Mouse (Mus musculus) left cerebral cortex, postnatal 10 days (tissue): Measurements from ENCODE around the gene Psmc3. TPM values are rescaled to one million over a fixed set of nuclear protein-coding genes. Genes with fewer than 3 reads are reported as not detected.
A peak's percentile ranks its signal among the peaks of the same experiment; 100 is the strongest.
"Not testable (repeated sequence)": the region's sequence is repeated elsewhere in the genome, so short reads cannot be mapped to it uniquely, and the experiment has no call there.

Experiments
- DNase-seq, 2 experiments: peaks; one replicate each; pipeline ENCODE4 v3.0.0; 2021 to 2022; ENCODE audit warnings: low spot score in 2 of 2, mixed read lengths in 1 of 2; ENCODE audit errors: extremely low spot score in 1 of 2
- intact Hi-C: fragments of 180-260 bp; cut with DNase I; formaldehyde crosslinking; loops from one replicate; pipeline ENCODE4 v1.15.1; 2025
- total RNA-seq, 2 experiments: library from RNA; stranded (reverse); gene quantifications; 2 replicates each; pipeline ENCODE4 v1.2.3; 2021

Psmc3 gene
- total RNA-seq, 2 experiments from 2014 or later: 207 to 208 TPM

DNA sequence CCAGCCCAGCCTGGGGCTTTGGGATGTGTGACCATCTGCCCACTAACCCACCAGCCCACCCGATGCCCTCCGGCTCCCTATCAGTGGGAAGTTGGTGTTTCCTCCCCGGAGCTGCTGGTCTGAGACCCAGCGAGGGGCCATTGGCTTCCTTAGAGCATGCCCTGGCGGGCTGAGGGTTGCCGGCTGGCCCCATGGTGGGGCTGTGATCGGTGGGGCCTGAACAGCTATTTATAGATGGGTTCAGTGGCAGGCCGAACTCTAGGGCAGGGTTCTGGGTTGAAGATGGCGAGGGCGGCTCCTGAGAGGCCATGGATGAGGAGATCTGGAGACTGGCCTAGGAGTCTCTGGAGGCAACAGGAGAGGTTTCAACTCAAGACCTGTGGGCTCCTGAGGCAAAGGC is 43.2 kb downstream of the Psmc3 start:
- intact Hi-C loops: no loop called here
- DNase-seq: no peak

DNA sequence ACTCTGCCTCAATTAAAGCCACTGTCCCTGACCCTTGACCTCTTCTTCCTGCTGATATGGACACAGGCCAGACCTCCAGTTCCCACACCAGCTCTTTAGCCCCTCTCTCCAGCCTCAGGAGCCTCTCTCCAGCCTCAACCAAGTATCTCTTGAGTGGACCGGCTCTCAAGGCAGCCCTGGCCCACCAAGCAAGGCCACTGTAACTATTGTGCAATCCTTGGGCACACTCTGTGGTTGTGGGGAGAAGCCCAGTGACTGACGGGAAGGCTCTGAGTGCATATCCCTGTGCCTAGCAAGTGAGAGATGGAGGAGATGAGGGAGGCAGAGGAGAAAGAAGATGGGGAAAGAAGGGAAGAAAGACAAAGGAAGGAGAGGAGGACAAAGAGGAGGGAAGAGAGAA is 44.3 kb downstream of the Psmc3 start:
- intact Hi-C loops: no loop called here
- DNase-seq: no peak

DNA sequence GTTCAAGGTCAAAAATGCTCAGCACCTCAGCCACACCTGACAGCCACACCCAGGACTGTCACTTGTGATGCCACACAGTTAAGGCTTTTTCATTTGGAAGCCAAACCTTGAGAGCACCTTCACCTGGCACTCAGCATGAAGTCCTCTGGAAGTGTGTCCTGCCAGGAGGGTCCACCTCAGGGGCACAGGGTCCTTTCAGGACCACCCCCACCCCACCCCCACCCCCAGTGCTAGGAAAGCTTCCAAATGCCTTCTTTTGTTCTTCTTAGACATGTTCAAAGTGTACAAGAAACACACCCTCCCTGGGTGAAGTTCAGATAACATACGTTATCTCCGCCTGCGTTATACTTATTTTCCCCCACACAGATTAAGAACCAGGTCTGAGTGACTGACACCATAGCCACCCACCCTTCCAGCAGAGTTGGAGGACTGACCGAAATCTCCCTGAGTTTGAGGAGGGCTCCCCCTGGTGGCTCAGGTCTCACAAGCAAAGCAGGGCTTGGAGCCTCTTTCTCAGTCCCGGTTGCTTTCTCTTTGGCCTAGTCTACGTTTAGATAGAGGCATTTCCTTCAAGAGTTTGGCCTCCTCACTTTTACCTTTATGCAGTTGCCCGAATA is 47.4 kb downstream of the Psmc3 start:
- intact Hi-C loops: loop anchor here (2.0 kb wide), 1 partner anchor 30 kb away; the partner anchor contains the start of gene Slc39a13
- DNase-seq: peak; percentile 84 to 93

DNA sequence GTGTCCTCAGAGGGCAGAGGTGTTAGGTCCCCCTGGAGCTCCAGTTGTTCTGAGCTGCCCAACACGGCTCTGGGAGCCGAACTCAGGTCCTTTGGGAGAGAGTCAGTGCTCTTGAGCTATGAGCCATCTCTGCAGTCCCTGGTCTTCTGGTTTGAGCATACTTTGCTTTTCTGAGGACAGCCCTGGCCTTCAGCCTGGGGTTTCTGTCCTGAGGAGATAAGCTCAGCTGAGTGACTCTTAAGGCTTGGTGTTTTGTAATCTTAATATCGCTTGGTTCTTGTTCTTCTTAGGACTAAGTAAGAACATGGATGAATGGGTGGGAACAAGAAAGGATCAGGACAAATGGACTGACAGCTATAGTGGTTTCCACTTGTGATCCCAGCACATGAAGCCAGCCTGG is 54.3 kb downstream of the Psmc3 start:
- DNase-seq: no peak
- intact Hi-C loops: no loop called here

DNA sequence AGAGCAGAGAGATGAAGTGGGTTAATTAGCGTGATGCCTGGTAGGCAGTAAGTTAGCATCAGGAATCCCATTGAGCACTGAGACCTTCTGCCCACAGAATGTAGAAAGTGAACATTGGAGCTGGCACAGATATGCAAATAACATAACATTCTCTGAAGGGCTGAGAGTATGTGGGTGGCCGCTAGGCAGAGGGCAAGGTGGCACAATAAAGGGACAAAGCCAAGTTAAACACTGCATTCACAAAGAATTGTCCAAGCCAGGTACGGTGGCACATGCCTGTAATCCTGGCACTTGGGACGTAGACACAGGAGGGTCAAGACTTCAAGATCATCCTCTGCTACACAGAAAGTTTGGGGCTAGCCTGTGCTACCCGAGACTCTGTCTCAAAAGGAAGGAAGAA is 55.4 kb downstream of the Psmc3 start:
- intact Hi-C loops: no loop called here
- DNase-seq: no peak

DNA sequence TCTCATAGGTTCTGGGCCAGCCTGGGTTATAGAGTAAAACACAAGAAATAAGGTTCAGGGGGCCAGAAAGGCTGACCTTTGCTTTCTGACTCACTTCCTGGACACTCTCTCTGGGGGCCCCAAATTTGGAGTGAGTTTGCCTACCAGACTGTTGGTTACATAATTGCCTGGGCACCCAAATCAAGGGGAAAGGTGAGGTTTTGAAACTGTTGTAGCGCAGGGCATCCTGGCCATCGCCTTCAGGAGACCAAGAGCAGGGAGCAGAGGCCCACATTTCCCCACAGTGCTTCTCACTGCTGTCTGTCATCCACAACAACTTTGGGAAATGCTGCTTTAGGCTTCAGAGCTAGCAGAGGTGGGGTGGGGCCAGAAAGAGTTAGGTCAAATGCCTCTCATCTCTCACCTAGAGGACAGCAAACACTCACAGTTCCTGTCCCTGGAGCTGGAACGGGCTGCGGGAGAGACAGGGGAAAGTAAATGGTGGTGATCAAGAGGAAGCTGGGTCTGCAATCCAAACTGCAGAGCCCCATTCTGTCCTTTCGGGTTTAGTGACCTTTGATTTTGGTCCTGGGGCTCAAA is 56.1 kb downstream of the Psmc3 start:
- intact Hi-C loops: no loop called here
- no peak for DNase-seq

DNA sequence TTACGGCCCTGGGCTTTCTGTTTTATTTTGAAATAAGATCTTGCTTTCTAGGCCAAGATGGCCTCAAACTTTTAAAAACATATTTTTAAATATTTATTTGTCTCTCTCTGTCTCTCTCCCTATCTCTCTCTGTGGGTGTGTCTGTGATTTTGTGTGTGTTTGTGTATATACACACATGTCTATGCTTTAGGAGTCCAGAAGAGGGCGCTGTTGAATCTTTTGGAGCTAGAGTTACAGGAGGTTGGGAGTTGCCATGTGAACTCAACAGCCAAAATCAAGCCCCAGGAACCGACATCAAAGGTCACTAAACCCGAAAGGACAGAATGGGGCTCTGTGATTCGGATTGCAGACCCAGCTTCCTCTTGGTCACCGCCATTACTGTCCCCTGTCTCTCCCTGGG is 56.6 kb downstream of the Psmc3 start:
- no peak for DNase-seq
- intact Hi-C loops: no loop called here

DNA sequence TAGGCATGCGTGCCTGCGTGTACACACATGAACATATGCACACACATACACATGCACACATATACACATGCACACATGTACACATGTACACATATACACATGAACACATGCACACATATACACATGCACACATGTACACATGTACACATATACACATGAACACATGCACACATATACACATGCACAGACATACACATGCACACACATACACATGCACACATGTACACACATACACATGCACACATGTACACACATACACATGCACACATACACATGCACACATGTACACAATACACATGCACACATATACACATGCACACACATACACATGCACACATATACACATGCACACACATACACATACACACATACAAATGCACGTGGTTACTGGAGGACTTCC is 58.0 kb downstream of the Psmc3 start:
- DNase-seq, intact Hi-C loops: not testable (repeated sequence)

DNA sequence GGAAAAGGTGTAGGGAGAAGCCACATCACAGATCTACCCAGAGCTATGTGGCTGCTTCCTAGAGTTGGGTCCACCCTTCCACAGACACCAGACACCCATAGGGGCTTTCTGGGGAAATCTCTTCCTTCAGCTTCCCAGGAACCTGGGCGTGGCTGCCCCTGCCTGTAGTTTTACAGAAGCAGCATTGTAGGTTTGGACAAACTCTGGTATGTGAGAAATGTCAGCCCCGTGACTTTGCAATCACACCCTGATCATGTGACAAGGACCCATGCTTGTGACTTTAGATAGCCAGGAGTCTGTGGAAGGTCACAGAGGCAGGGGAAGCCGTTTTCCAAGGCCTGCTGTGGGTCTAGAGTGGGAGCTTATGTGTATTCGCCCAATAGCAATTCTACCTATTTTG is 58.7 kb downstream of the Psmc3 start:
- no peak for DNase-seq
- intact Hi-C loops: no loop called here

DNA sequence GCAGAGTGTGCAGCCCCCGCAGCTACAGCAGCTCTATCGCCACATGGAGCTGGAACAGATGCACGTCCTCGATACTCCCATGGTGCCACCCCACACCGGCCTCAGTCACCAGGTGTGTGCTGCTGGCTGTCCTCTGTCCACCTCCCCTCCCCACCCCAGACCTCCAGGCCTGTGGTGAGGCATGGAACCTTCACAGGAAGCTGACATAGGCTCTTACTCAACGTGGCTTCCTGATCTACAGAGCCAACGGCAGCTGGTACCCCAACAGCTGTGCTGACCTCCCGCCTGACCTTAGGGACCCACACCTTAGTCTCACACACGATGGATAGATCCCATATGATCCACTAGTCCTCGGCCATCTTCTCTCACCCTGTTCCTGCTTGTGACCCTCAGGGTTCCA is 59.5 kb downstream of the Psmc3 start:
- intact Hi-C loops: no loop called here
- no peak for DNase-seq

DNA sequence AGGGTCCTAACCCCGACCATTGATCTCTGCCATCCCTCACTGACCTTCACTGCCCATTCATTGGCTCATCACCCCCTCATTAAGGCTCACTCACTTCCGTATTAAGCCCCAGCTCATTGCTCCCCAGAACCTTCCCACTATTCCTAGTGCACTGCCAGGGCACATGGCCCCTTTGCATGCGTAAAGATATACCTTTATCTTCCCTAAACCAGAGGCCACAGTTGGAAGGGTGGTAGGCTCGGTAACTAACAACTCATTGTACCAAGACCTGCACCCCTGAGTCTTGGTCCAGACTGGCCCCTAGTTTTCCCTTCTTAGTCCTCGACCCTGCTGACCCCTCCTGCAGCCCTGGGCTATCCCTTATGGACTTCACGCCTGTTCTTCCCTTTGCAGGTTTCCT is 60.0 kb downstream of the Psmc3 start:
- no peak for DNase-seq
- intact Hi-C loops: no loop called here

DNA sequence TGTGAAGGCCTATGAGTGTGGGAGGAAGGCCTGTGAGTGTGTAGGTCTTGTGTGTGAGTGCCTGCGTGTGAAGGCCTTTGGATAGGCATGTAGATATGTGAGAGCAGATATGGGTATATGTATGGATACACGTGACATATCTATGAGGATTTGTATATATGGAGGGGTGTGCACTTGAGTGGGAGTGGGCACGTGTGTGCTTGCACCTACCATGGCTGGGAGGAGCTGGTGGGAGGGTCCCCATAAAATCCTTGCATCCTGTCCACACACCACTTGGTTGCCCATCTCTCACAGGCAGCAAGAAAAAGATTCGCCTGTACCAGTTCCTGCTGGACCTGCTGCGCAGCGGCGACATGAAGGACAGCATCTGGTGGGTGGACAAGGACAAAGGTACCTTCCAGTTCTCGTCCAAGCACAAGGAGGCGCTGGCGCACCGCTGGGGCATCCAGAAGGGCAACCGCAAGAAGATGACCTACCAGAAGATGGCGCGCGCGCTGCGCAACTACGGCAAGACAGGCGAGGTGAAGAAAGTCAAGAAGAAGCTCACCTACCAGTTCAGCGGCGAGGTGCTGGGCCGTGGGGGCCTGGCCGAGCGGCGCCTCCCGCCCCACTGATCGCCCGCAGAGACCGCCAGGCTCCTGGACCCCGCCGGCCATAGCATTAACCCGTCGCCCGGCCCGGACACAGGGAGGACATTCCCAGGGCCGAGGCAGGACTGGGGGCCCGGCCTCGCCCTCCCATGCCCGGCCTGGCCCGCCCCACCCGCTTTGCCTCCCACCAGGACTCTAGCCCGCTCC is 61.2 kb downstream of the Psmc3 start:
- peak; percentile 82 to 93 for DNase-seq
- intact Hi-C loops: loop anchor here (1.0 kb wide), 1 partner anchor 79 kb away; no protein-coding TSS in a partner anchor

DNA sequence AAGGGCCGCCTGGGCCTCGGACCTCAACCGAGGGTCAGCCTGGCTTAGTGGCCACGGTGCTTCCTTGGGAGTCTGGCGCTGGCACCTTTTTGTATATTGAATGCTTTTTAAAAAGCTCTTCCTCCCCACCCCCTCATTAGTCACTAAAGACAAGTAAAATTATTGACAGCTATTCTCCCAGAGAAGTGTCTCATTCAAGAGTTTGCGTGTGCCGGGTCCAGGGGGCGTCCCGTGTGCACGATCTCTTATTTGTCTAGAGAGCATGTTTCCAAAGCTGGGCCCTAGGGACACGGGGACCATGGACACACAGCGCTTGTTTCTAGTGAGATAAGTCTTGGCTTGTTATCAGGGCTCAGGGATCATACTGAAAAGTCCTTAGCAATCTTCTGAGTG is 61.8 kb downstream of the Psmc3 start:
- intact Hi-C loops: loop anchor here (1.0 kb wide), 1 partner anchor 79 kb away; no protein-coding TSS in a partner anchor

More for the DNA sequence above, 61.8 kb downstream of the Psmc3 start:
- no peak for DNase-seq

Other genes starting within 250 kb of the Psmc3 start
- 100 to 1,000 TPM; 146 to 150 TPM for gene Mtch2, start 206.9 kb upstream of the Psmc3 start, total RNA-seq
- 100 to 1,000 TPM; 220 to 233 TPM for gene C1qtnf4, start 168.1 kb upstream of the Psmc3 start, total RNA-seq
- 10 to 100 TPM; 40.9 to 43.6 TPM for gene Kbtbd4, start 149.3 kb upstream of the Psmc3 start, total RNA-seq
- 100 to 1,000 TPM; 216 to 217 TPM for gene Ndufs3, start 149.2 kb upstream of the Psmc3 start, total RNA-seq
- gene Celf1, start 113.6 kb upstream of the Psmc3 start, total RNA-seq: 100 to 1,000 TPM; 125 to 129 TPM
- gene Rapsn, start 18.4 kb upstream of the Psmc3 start, total RNA-seq: under 1 TPM; 0.24 to 0.49 TPM
- 10 to 100 TPM; 25.7 to 27.6 TPM for gene Slc39a13, start 16.4 kb downstream of the Psmc3 start, total RNA-seq
- 1 to 10 TPM; 5.2 to 5.6 TPM for gene Spi1, start 28.4 kb downstream of the Psmc3 start, total RNA-seq
- under 1 TPM; 0.51 to 0.61 TPM for gene Mybpc3, start 64.1 kb downstream of the Psmc3 start, total RNA-seq
- 100 to 1,000 TPM; 170 to 174 TPM for gene Madd, start 129.8 kb downstream of the Psmc3 start, total RNA-seq
- 1 to 10 TPM; 1.5 TPM for gene Nr1h3, start 148.8 kb downstream of the Psmc3 start, total RNA-seq
- gene Acp2, start 148.9 kb downstream of the Psmc3 start, total RNA-seq: 10 to 100 TPM; 46.6 to 51.7 TPM
- 10 to 100 TPM; 10.2 to 11.3 TPM for gene Ddb2, start 183.0 kb downstream of the Psmc3 start, total RNA-seq
- 10 to 100 TPM; 36.4 to 38.7 TPM for gene Pacsin3, start 201.9 kb downstream of the Psmc3 start, total RNA-seq
- 10 to 100 TPM; 60.5 to 61.6 TPM for gene Arfgap2, start 211.0 kb downstream of the Psmc3 start, total RNA-seq